ENCODE assay signal across 9 mouse cellular contexts in genomic region chr2:156809579-156809978, GRCm38 (mm10). TPM values are rescaled to one million over a fixed set of nuclear protein-coding genes. Genes with fewer than 3 reads are reported as not detected.
DNase-seq lines count a peak whose midpoint lies in the region; ATAC-seq and TF ChIP-seq lines count a peak whose summit lies in the region.
"Had no signal": no experiment of that assay in that cellular context is flagged by ENCODE, and none has a peak within 500 bp of the region (broad histone marks: within the 10 kb centered on the region; RNA-seq: fewer than 3 reads in every experiment).

No protein-coding gene starts in this region.

- no peaks in the 10 kb centered on the region for H3K4me1 ChIP-seq in liver, postnatal 0 days (ENCODE audit: insufficient read depth)
- H3K4me1 ChIP-seq: liver, embryonic 15.5 days had no signal

- no peak overlapping the region for H3K9ac ChIP-seq in liver, postnatal 0 days (replicated peaks)
- H3K9ac ChIP-seq: liver, embryonic 15.5 days had no signal

- no peaks in the 10 kb centered on the region for H3K36me3 ChIP-seq in liver, postnatal 0 days (replicated peaks; ENCODE audit: insufficient read depth, low read length)
- H3K36me3 ChIP-seq: liver, embryonic 15.5 days had no signal

- no peak overlapping the region for H3K27ac ChIP-seq in liver, postnatal 0 days (ENCODE audit: low read depth)
- H3K27ac ChIP-seq: liver, embryonic 15.5 days had no signal

- ATAC-seq in liver, postnatal 0 days: no peak

- peak; percentile 85 for TF ChIP-seq CTCF in liver, postnatal 0 days (IDR thresholded peaks at IDR 0.05; ENCODE audit: low read depth)

- no peak for TF ChIP-seq EP300 in liver, postnatal 0 days (IDR thresholded peaks at IDR 0.05; ENCODE audit: low read depth)

- 11% methylated on average over 2 of the region's 2 CpGs for WGBS in liver, postnatal 0 days (ENCODE audit: insufficient replicate concordance)

- peak; percentile 61 to 64 for DNase-seq in B cell, adult 2 months
- DNase-seq in MN1 (ENCODE audit: low spot score): peak; percentile 70
- DNase-seq in cerebellum, postnatal 25 days: peak; percentile 61 to 75
- DNase-seq in gastrocnemius, postnatal 10 days: peak; percentile 65
- peak; percentile 81 for DNase-seq in kidney, postnatal 14 days
- peak; percentile 52 for DNase-seq in liver, postnatal 0 days
- DNase-seq in retina, postnatal 1 day: peak; percentile 87
- peak; percentile 60 for DNase-seq in urinary bladder, postnatal 14 days (ENCODE audit: low spot score)

- no peaks in the 10 kb centered on the region for H3K9me3 ChIP-seq in liver, postnatal 0 days (ENCODE audit: low read length)
- H3K9me3 ChIP-seq: liver, embryonic 15.5 days had no signal

- H3K27me3 ChIP-seq in liver, postnatal 0 days (ENCODE audit: insufficient read depth, low read length): no peaks in the 10 kb centered on the region
- H3K27me3 ChIP-seq: liver, embryonic 15.5 days had no signal

- no peak overlapping the region for H3K4me3 ChIP-seq in liver, postnatal 0 days (ENCODE audit: low read depth, low read length)
- H3K4me3 ChIP-seq: liver, embryonic 15.5 days had no signal

- H3K4me2 ChIP-seq in liver, postnatal 0 days (ENCODE audit: low read depth, low read length): no peak overlapping the region
- H3K4me2 ChIP-seq: liver, embryonic 15.5 days had no signal

RNA-seq across cellular contexts. Expression of gene Tgif2, which starts 30.2 kb away (rescaled TPM):
- total RNA-seq in gastrocnemius, postnatal 10 days (2021): 1 to 10 TPM; 5.4 to 8.4 TPM
- 4.9 and 5.1 TPM in 2 replicates for polyA plus RNA-seq in liver, postnatal 0 days (2015; fragmentation: Nextera tagmentation; extraction: Ambion mirVana)

RNA-seq across cellular contexts. Expression of gene Myl9, which starts 34.4 kb away (rescaled TPM):
- 100 to 1,000 TPM; 186 to 216 TPM for total RNA-seq in gastrocnemius, postnatal 10 days (2021)
- polyA plus RNA-seq in liver, postnatal 0 days (2015; fragmentation: Nextera tagmentation; extraction: Ambion mirVana): 50.4 and 51.2 TPM in 2 replicates

RNA-seq across cellular contexts. Expression of gene 4930518I15Rik, which starts 48.2 kb away (rescaled TPM):
- 1 to 10 TPM in 1 of 2 experiments, under 1 TPM in 1; 0.54 to 1.6 TPM for total RNA-seq in gastrocnemius, postnatal 10 days (2021)
- 1.2 and 1.8 TPM in 2 replicates for polyA plus RNA-seq in liver, postnatal 0 days (2015; fragmentation: Nextera tagmentation; extraction: Ambion mirVana)

RNA-seq across cellular contexts. Expression of gene Rab5if, which starts 53.3 kb away (rescaled TPM):
- total RNA-seq in gastrocnemius, postnatal 10 days (2021): 10 to 100 TPM; 75.3 to 79.5 TPM
- 190 and 216 TPM in 2 replicates for polyA plus RNA-seq in liver, postnatal 0 days (2015; fragmentation: Nextera tagmentation; extraction: Ambion mirVana)
